Mouse (Mus musculus) midbrain, embryonic 15.5 days (tissue): Measurements from ENCODE around the gene Vwa7. TPM values are rescaled to one million over a fixed set of nuclear protein-coding genes. Genes with fewer than 3 reads are reported as not detected.

Experiments used
- ATAC-seq: fragments of 200-750 bp; cut with Nextera tagmentation; replicated peaks from 2 replicates; pipeline ENCODE4 v1.8.0; 2017; ENCODE audit warnings: moderate TSS enrichment
- H3K27ac ChIP-seq: fragments of 300-500 bp; sonication (generic); 2 replicates; pipeline ENCODE4 v1.5.1; 2015; ENCODE audit warnings: mild to moderate bottlenecking, inconsistent platforms
- H3K27me3 ChIP-seq: fragments of 300-500 bp; sonication (generic); replicated peaks from 2 replicates; pipeline ENCODE4 v1.6.1; 2015; ENCODE audit warnings: inconsistent platforms
- H3K36me3 ChIP-seq: fragments of 300-500 bp; sonication (generic); replicated peaks from 2 replicates; pipeline ENCODE4 v1.6.1; 2015; ENCODE audit warnings: inconsistent platforms
- H3K4me1 ChIP-seq: fragments of 300-500 bp; sonication (generic); 2 replicates; pipeline ENCODE4 v1.6.1; 2015; ENCODE audit warnings: inconsistent platforms
- H3K4me2 ChIP-seq: fragments of 300-500 bp; sonication (generic); 2 replicates; pipeline ENCODE4 v1.6.1; 2015; ENCODE audit warnings: inconsistent platforms, mild to moderate bottlenecking, moderate library complexity
- H3K4me3 ChIP-seq: fragments of 300-500 bp; sonication (generic); 2 replicates; pipeline ENCODE4 v1.5.1; 2015; ENCODE audit warnings: mild to moderate bottlenecking, inconsistent platforms
- H3K9ac ChIP-seq: fragments of 300-500 bp; sonication (generic); 2 replicates; pipeline ENCODE4 v1.6.1; 2015; ENCODE audit warnings: mild to moderate bottlenecking, inconsistent platforms
- H3K9me3 ChIP-seq: fragments of 300-500 bp; sonication (generic); 2 replicates; pipeline ENCODE4 v1.6.1; 2016; ENCODE audit warnings: inconsistent platforms
- WGBS: fragments of 180-500 bp; shearing (Covaris S2); methylation state at CpG from one replicate; pipeline ENCODE4 v1.1.7; 2015; ENCODE audit warnings: mixed read lengths; 5-methylcytosine and 5-hydroxymethylcytosine counted together
- polyA plus RNA-seq: library from polyadenylated mRNA; unstranded; fragments of >200 nt; fragmentation: Nextera tagmentation; extraction: Ambion mirVana; gene quantifications from 2 replicates; pipeline ENCODE4 v1.2.1, GENCODE M21; 2015

Vwa7 gene
- polyA plus RNA-seq, 1 experiment from 2014 or later, result 0.06 TPM

DNA sequence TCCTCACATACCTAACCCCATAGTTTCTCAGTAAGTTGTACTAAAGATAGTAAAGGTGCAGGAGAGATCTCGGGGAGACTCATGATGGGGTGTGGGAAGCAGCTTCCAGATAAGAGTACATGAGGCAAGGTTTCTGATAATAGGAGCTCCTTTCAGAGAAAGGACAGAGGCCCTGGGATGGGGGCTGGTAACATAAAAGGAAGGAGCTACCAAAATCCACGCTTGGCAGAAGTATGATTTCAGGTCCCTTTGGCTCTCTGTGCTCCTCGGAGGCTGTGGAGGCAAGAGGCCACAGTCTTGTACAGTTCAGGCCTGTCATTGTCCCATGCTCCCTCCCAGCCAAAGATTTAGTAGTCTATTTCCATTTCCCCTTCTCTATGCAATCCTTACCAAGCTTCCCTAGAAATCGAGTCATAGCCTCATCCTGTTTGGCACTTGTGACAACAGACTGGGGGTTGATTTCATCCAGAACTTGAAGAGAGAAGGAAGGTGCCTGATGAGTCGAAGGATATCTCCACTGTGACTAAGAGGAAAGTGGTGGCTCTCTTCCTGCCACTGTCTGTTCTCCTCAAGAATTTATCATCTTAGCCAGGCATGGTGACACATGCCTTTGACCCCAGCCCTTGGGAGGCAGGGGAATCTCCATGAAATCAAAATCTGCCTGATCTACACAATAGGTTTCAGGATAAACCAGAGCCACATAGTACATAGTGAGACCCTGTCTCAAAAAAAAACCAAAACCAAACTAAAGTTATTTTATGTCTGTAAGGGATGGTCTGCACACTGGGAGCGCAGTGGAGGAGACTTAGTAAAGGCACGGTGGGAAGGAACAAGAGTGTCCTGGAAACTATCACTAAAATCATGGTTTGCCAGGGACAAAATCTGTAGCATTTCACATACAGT lies 28.8 kb downstream of the Vwa7 start:
- Histone ChIP-seq H3K4me3 (0 out of 2 replicates have a peak overlapping the region, but pooled peaks have one; percentile 64), H3K4me1 (peaks cover 16% of the 10 kb centered on the region), H3K27ac (no peak overlapping the region), H3K27me3 (no peaks in the 10 kb centered on the region), H3K36me3 (no peaks in the 10 kb centered on the region), H3K4me2 (peak overlapping the region; percentile 95), H3K9me3 (no peaks in the 10 kb centered on the region), H3K9ac (no peak overlapping the region)
- WGBS, result 88% methylated on average over 7 of the region's 7 CpGs
- ATAC-seq, result no peak

GRCm38 (mm10) chr17:35045807-35046680 lies 29.7 kb downstream of the Vwa7 start:
- H3K9ac ChIP-seq, result peak overlapping the region; percentile 57
- no peaks in the 10 kb centered on the region for H3K27me3 ChIP-seq
- ATAC-seq, result peak; percentile 82; the same call in 1 of the 2 replicates
- WGBS, result 5% methylated on average over 46 of the region's 48 CpGs
- peak overlapping the region; percentile 95 for H3K4me2 ChIP-seq
- peak overlapping the region; percentile 64 for H3K4me3 ChIP-seq
- H3K9me3 ChIP-seq, result no peaks in the 10 kb centered on the region
- H3K4me1 ChIP-seq, result peaks cover 18% of the 10 kb centered on the region
- peak overlapping the region; percentile 53 for H3K27ac ChIP-seq
- no peaks in the 10 kb centered on the region for H3K36me3 ChIP-seq

DNA sequence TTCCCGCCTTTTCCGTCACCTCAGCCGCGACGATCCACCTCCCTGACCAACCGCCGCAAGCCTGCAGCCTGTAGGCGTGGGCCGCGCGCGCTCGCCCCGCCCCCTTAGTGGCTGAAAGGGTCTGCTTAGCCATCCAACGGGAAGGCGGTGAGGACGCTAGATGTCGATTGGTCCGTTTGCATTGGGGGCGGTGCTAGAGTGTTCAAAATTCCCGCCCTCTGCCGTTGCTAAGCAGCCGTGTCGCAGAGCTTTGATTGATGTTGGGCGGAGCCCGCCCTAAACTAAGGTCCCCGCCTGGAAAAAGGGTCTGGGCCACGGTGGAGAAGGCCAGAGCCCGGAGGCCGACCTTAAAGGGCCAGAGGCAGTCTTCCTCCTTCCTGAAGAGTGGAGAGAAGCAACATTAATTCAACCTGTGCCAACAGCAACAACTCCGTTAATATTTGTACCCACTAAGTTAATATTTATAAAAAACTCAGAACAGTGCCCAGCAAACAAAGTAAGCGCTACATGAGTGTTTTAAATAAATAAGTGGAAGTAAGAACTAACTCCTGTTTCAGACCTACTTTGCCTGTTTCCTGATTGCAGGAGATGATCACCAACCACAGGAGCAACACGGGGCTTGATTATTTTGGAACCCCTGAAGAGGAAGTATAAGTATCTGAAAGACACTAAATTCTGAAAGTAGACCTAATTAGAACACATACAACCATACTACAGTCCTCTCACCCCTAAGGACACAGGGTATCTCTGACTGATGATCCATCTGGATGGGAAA lies 30.5 kb downstream of the Vwa7 start, which contains the start of gene Msh5:
Gene Msh5, minus strand, starts transcription at position 65 of the 775 bp plus-strand sequence.
- WGBS, result 3% methylated on average over 33 of the region's 33 CpGs

DNA sequence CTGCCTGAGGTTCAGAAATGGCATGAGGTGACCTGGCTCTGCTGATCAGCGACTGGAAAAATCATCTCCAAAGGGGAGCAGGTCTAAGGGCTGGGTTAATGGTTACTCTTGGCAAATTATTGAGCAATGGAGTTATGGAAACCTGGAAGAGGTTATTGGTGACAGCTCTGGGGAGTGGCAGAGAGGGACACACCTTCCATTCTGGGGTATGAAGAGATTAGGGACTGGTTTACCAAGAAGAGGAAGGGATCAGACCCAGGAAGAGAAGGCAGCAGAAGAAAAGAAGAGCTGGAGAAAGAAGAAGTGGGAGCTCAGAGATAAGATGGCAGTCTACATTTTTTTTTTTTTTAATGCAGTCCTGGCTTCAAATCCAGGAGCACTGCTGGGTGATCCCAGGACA lies 31.3 kb downstream of the Vwa7 start:
- Histone ChIP-seq H3K9me3 (no peaks in the 10 kb centered on the region), H3K27ac (no peak overlapping the region), H3K4me2 (no peak overlapping the region), H3K4me3 (no peak overlapping the region), H3K9ac (no peak overlapping the region), H3K27me3 (no peaks in the 10 kb centered on the region), H3K36me3 (no peaks in the 10 kb centered on the region), H3K4me1 (peaks cover 32% of the 10 kb centered on the region)
- 49% methylated on average over 1 of the region's 1 CpGs for WGBS
- no peak for ATAC-seq

More for the DNA sequence above, 30.5 kb downstream of the Vwa7 start, which contains the start of gene Msh5:
- Histone ChIP-seq H3K27ac (peak within 1 kb of the TSS; percentile 53), H3K4me2 (peak within 1 kb of the TSS; percentile 95), H3K36me3 (no peaks in the 10 kb centered on the region), H3K9me3 (no peaks in the 10 kb centered on the region), H3K27me3 (no peaks in the 10 kb centered on the region), H3K4me3 (peak within 1 kb of the TSS; percentile 64), H3K4me1 (peaks cover 26% of the 10 kb centered on the region), H3K9ac (peak within 1 kb of the TSS; percentile 57)
- peak; percentile 99 for ATAC-seq

GRCm38 (mm10) chr17:35048149-35048931 lies 32.0 kb downstream of the Vwa7 start:
- Histone ChIP-seq H3K27ac (no peak overlapping the region), H3K4me1 (peaks cover 32% of the 10 kb centered on the region), H3K36me3 (no peaks in the 10 kb centered on the region), H3K27me3 (no peaks in the 10 kb centered on the region), H3K9ac (no peak overlapping the region), H3K4me3 (no peak overlapping the region), H3K9me3 (no peaks in the 10 kb centered on the region), H3K4me2 (no peak overlapping the region)
- 43% methylated on average over 10 of the region's 11 CpGs for WGBS
- no peak for ATAC-seq

DNA sequence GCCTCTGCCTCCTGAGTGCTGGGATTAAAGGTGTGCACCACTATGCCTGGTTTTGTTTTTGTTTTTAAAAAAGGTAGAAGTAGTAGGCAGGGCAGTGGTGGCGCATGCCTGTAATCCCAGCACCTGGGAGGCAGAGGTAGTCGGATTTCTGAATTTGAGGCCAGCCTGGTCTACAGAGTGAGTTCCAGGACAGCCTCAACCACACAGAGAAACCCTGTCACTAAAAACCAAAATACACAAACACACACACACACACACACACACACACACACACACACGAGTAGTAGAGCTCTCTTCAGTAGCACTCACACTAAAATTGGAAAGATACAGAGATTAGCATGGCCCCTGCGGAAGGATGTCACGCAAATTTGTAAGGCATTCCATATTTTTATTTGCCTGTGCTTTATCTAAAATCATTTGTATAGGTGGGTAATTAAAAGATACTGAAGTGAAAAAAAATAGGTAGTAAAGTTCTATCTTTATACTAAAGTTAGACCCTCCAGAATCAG lies 32.6 kb downstream of the Vwa7 start:
- Histone ChIP-seq H3K9me3 (no peaks in the 10 kb centered on the region), H3K4me2 (peak overlapping the region; percentile 54; the same call in 1 of the 2 replicates), H3K4me3 (no peak overlapping the region), H3K4me1 (peaks cover 32% of the 10 kb centered on the region), H3K27me3 (no peaks in the 10 kb centered on the region), H3K36me3 (no peaks in the 10 kb centered on the region), H3K27ac (peak overlapping the region; percentile 83; the same call in 1 of the 2 replicates), H3K9ac (no peak overlapping the region)
- WGBS, result 59% methylated on average over 5 of the region's 5 CpGs
- no peak for ATAC-seq

DNA sequence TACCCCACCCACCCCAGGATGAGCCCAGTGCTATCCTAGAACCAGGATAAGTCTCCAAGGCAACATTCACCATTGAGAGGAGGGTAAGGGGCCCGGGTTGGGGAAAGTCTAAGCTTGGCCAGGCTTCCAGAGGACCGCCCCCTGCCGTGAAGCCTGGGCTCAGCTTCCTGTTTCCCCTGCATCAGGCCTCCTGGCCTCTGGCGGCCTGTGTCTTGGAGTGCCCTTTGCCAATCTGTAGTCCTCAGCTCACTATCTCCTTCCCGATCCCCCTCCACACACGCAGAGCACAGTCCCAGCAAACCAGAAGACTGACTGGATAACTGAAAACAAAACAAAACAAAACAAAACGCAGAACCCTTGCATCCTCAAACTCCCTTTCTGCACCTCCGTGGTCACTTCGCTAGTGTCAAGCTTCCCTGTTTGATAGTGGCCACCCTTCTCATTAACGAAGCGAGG lies 33.2 kb downstream of the Vwa7 start, which contains the start of gene Clic1:
Gene Clic1, plus strand, starts transcription at position 406 of the 456 bp plus-strand sequence.
- Histone ChIP-seq H3K4me3 (peak within 1 kb of the TSS; percentile 35), H3K27ac (peak within 1 kb of the TSS; percentile 83), H3K27me3 (no peaks in the 10 kb centered on the region), H3K4me1 (peaks cover 32% of the 10 kb centered on the region), H3K36me3 (no peaks in the 10 kb centered on the region), H3K9ac (peak within 1 kb of the TSS; percentile 47), H3K4me2 (peak within 1 kb of the TSS; percentile 54), H3K9me3 (no peaks in the 10 kb centered on the region)
- ATAC-seq, result no peak
- WGBS, result 5% methylated on average over 11 of the region's 11 CpGs

- peak overlapping the region; percentile 83 for H3K27ac ChIP-seq
- no peak for ATAC-seq
Measured at GRCm38 (mm10) chr17:35050126-35050750, 33.9 kb downstream of the Vwa7 start.

DNA sequence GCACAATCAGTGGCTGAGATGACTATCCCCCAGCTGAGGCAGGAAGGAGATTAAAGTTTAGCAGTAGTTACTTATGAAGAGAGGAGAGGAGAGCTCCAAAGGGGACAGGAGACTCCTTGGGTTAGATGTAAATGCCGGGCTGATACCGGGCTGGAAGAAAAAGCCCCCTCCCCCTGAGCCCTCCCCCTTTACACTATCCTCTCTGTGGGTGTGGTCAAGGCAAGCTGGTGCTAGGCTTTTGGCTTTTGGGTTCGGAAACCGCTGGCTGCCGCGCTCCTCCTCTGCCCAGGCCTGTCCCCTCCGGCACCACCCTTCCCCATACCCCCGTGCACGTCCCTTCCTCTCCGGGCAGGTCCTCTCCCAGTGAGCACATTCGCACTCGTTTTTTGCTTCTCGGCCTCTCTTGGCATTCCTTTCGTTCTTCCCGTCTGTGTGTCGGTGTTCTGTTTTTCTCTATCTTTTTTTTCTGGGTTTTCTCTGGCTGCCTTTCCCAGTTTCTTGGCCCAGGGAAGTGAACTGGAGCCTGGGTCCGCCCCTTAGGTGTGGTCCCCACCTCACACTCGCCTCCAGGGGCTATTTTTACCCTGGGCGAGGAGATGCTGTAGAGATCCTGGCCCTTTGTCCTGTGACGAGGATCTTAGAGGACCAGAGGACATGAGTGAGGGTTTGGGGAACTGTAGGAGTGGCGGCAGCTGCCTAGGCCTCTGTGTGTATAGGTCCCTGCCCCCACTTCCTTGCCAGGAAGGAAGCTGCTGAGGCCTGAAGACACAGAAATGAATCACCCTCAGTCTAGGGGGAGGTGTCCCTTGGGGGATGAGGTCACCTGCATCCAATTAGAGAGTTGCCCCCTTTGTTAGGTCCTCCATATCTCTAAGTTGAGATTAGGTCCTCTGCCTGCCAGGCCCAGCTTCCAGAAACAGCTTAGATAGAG lies 35.0 kb downstream of the Vwa7 start:
- ATAC-seq, result peak; percentile 48; the same call in 1 of the 2 replicates
- Histone ChIP-seq H3K4me1 (peaks cover 26% of the 10 kb centered on the region), H3K9ac (peak overlapping the region; percentile 42), H3K4me2 (peak overlapping the region; percentile 48), H3K27me3 (no peaks in the 10 kb centered on the region), H3K4me3 (peak overlapping the region; percentile 33), H3K27ac (peak overlapping the region; percentile 82), H3K36me3 (no peaks in the 10 kb centered on the region), H3K9me3 (no peaks in the 10 kb centered on the region)
- 3% methylated on average over 20 of the region's 21 CpGs for WGBS

More at GRCm38 (mm10) chr17:35050126-35050750, 33.9 kb downstream of the Vwa7 start:
- H3K36me3 ChIP-seq, result no peaks in the 10 kb centered on the region
- no peaks in the 10 kb centered on the region for H3K27me3 ChIP-seq
- H3K4me2 ChIP-seq, result peak overlapping the region; percentile 54
- peaks cover 32% of the 10 kb centered on the region for H3K4me1 ChIP-seq
- H3K4me3 ChIP-seq, result peak overlapping the region; percentile 35
- 2% methylated on average over 27 of the region's 27 CpGs for WGBS
- H3K9ac ChIP-seq, result peak overlapping the region; percentile 47
- H3K9me3 ChIP-seq, result no peaks in the 10 kb centered on the region
